Mouse (Mus musculus) c-Kit-positive CD71-positive TER-119-positive erythroid progenitor cells, embryonic 14.5 days (primary cell): ENCODE measurements around the gene Ttll8.

ENCODE experiments used
- DNase-seq: peaks from one replicate; pipeline ENCODE4 v3.0.0-alpha.2; 2013; ENCODE audit warnings: low spot score

The Ttll8 gene

DNA sequence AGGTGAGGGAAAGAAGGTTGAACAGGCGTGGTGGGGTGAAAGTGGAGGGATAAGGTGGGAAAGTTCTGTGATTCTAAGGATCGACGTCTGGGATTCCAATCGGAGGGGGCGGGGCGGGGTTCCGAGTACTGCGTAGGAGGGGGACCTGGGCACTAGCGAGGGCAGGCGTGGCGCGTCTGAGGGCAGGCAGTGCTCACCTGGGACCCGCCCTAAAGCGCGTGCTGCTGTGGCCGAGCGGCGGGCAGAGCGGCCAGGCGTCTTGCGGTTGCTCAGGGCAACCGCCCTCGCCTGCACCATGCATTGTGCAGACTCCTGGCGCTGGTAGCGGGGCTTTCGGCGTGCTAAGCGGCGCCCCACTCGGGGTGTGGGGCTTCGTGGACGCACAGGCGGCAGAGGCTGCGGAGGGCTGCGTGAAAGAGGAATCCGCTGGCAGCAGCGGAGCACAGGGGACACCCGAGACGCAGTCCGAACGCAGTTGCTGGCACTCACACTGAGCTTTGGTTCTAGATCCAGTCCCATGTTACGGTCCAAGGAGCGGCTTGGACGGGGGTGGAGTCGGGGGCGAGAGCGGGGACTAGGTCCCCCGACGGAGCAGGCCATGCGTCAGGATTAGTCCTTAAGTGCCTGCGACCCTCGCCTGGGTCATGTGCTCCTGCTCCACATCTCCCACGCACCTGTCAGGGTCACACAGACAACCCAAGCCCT, at the start of gene Ttll8:
Ttll8 (minus strand) TSS at position 51 of the 705 bp plus-strand sequence.
- no peak for DNase-seq

DNA sequence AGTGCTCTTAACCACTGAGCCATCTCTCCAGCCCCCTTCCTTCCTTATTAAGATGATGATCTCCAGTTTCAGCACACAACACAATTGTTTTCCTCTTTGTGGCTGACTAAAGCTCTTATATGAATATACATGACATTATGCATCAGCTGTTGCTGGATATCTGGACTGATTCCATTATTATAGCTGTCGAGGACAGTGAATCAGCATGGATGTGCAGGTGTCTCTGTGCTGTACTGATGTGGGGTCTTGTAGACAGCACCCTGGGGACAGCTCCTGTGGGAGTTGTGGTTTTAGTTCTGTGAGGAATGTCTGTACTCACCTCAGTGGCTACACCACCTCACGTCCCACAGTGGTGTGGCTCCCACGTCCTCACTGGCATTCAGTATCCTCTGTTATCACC, 47.0 kb upstream of the Ttll8 start:
- DNase-seq: no peak

DNA sequence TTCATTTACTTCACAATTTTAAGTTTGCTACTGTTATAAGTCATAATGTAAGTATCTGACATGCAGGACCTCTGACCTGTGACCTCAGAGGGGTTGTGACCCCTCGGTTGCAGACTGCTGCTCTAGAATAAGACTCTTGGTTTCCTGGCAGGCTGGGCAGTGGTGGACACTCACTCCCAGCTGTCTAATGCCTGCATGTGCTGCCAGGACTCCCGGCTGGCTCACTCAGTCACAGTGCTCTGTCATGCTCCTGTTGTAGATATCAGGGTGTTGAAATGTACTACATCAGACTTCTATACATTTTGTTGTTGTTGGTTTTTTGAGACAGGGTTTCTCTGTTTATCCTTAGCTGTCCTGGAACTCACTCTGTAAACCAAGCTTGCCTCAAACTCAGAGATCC, 46.1 kb upstream of the Ttll8 start:
- DNase-seq: no peak

DNA sequence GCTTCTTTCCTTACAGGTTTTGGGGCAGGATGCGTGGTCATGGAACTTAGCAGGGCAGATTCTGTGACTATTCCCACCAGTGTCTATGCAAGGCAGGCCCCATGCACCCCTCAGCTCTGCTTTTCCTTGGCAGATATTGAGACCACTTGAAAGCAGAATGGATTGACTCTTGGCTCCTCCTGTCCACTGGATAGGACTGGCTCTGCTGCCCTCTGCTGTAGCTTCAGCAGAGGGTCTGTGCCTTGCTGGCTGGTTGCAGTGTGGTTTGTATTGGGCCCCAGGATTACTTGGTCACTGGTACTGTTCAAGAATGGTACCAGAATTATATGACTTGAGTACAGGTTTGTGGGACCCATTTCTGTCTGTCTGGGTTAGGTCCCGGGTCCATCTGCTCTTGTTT, 44.9 kb upstream of the Ttll8 start:
- no peak for DNase-seq

DNA sequence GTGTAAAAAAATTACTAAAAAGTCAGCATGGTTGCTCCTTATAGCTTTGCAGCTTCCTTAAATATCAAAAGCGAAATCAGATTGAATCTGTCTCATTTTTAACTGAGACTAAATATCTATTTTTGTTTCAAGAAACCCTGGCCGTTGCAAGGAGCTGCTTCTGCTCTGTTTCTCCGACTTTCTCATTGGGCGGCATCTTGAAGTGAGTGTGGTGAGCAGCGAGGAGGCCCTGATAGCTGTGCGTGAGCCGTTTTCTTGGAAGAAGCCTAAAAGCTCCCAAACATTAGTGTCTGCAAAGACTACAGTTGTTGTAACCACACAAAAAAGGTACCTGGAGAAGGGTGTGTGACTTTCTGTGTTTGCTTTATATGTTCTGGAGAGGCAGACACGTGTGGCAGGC, 44.4 kb upstream of the Ttll8 start:
- no peak for DNase-seq

DNA sequence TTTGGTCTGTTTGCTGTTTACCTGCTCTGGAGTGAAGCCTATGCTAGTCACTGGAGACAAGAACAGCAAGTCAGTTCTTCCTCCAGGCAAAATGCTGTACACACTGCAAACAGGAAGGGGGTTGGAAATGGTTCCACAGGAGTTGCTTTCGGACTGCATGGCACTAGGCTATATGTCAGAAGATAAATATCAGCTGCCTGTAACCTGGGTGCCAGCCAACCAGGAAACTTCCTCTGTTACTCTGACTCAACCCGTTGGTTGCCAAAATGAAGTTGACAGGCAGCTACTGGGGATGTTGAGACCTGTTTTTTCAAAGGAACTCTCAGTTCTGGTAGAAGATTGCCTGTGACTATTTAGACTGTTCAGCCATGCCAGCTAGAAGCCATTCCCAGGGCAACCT, 35.0 kb upstream of the Ttll8 start:
- no peak for DNase-seq

DNA sequence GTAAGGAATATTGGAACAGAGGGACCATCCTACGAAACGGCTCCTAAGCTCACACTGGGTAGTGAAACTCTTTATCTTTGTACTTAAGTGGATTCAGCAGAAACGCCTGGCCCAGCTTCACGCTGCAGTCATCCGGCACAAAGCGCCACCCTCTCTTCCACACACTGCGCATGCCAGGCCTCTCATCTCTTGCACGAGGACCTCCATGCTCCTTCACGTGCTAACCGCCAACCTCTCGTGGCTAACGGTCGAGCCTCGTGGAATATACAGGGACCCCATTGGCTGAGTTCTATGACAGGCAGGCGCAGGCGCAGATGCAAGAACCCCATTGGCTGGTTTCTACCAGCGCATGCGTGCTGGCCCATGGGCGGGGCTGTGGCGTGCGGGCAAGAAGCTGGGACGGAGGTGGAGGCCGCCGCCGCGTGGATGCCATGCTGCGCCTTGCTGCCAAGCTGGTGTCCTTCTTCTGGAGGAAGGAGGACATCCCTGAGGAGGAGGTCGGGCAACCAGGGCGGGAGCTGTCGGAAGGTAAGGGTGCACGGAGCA, 28.4 kb upstream of the Ttll8 start, which contains the start of gene Mov10l1:
Mov10l1 (plus strand) TSS at position 376 of the 546 bp plus-strand sequence.
- DNase-seq: no peak

DNA sequence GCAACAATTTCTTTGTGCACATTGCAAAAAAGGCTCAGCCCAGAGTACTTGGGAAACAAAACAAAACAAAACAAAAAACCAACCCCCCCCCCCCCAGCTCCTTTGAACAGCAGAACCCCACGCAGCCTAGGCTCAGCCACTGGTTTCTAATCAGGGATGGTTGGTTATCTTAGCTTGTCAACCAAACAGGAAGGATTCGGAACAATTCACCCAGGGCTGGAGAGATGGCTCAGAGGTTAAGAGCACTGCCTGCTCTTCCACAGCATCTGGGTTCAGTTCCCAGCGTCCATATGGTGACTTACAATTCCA, 24.9 kb upstream of the Ttll8 start:
- DNase-seq: no peak

DNA sequence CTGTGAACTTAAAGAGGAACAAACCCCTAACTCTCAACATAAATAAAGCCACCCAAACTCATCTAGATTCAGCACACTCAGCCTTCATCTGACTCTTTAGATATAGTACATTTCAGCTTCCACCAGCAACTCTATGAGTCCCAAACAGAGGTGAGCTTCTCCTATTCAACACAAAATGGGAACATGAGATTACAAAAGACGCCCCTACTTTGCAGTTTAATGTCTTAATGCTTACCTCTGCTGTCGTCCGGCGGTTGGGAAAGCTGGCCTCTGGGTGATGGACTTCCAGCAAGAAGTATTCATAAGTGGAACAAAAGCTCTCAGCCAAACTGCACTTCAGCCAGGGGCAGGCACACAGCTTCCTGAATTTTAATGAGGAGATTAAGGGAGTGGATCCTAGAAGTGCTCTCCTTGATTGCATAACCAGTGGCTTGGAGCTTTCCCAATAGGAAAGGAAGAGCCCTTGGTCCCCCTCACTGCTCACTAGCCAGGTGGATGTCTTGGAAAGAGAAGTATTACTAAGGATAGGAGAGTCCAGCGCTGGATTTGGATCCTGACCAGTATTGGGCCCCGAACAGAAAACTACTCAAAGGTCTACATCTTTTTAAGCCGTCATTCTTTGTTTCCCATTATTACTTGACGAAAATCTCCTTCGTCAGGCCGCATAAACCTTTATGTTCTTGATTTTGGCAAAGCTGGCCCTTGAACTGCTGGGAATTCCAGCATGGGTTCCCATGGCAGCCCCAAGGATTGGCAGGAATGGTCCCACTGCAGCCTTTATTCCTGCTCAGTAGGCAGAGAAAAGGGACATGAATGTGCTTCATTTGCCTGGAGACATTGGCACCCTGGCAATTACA, 24.3 kb upstream of the Ttll8 start, which contains the start of gene Mlc1:
Mlc1 (minus strand) TSS at position 727 of the 857 bp plus-strand sequence.
- no peak for DNase-seq

DNA sequence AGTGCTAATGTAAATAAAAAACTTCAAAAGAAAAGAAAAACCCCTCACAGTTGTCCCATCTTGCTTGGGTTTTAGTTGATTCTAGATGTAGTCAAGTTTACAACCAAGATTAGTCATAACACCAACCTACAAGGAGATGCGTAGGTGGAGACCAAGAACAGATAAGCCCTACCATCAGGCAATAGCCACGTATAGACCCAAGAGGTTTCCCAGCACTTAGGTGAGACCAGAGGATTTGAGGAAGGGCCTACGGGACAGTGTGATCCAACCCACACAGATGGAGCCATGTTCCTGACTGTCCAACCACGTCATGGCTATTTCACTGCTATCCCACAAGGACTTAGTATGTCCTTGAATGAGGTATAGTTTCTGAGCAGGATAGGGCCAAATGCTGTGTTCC, 18.1 kb upstream of the Ttll8 start:
- DNase-seq: no peak

DNA sequence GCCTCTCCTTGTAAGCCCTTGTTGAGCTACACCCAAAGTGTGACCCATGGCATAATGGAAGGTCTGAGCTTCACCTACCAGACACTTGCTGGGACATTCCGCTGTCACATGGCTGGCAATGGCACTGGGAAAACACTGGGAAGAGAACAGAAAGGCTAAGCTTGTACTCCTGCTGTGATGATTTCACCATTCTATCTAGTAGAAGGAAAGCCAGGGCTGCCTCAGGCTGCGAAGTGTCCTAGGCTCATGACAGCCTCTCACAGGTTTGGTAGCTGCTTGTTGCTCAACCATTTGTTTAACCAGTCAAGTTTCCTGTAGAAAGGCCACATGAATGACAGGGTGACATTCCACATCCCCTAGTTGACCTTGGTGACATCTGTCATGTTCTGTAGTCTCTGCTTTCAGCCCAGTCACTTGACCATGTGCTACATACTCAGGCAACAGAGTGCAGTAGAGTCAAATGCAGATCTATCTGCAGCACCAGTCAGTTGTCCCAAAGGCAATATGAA, 9.9 kb upstream of the Ttll8 start:
- DNase-seq: no peak

DNA sequence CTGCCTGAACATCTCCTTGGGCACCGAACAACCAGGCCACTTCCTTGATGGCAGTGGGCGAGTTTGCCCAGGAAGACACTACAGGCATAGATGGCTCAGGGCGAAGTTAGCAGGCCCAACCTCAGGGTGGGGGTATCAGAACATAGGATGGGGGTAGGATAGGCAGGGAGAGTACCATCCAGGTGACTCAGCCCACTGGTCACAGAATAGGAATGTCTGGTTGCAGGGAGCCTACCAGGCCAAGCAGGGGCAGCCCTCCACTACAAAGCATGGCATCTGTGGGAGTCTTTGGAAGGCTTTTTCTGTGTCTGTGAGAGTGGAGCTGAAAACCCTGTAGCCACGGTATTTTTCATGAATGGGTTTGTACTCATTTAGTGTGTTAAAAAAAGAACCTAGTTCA, 3.3 kb upstream of the Ttll8 start:
- DNase-seq: no peak

DNA sequence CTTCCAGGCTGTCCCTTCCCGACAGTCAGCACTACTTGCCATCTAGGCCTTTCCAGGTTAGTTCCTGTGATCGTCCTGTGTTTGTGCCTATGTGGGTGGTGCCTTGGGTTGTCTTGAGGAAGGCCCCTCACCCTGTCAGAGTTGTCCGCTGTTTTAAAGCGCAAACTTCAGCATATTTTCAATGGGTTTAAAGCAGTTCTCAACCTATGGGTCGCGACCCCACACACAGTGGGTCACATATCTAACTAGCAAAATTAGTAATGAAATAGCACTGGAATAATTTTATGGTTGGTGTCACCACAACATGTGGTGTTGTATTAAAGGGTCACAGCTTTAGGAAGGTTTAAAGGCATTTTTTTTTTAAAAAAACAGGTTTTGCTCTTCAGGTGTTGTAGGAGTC, 1.1 kb upstream of the Ttll8 start:
- DNase-seq: no peak

DNA sequence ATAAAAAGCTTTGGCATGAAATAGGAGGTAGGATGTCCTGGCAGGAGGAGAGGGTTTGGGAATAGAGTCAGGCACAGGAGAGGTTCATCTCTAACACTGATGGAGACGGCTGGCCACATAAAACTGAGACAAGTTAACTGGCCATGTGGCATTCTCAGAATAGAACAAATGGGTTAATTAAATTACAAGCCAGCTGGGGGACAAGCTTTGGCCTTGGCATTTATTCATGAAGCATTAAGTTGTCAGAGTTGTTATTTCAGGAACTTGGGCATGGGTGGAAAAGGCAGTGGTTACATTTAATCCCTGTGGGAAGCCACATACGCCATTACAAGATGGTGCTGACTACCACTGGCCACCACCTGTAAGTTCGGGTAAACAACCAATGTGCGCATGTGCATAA, 3.0 kb downstream of the Ttll8 start:
- no peak for DNase-seq

DNA sequence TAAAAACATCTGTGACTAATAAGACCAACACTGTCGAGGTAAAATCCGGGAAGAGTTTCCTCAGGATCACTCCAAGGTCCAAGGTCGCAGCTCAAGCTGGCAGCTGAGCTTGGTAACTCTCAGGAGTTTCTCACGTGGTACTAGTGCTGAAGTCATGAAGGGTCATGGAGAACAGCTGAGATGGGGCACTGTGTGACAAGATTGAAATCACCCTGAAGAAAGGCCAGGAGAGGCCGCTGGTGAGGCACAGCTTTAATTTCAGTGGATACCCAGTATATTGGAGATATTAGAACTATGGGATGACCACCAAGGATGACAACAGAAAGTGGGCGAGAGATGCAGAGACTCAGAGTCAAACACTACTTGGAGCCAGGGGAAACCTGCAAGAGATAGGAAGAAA, 7.4 kb downstream of the Ttll8 start:
- DNase-seq: no peak

DNA sequence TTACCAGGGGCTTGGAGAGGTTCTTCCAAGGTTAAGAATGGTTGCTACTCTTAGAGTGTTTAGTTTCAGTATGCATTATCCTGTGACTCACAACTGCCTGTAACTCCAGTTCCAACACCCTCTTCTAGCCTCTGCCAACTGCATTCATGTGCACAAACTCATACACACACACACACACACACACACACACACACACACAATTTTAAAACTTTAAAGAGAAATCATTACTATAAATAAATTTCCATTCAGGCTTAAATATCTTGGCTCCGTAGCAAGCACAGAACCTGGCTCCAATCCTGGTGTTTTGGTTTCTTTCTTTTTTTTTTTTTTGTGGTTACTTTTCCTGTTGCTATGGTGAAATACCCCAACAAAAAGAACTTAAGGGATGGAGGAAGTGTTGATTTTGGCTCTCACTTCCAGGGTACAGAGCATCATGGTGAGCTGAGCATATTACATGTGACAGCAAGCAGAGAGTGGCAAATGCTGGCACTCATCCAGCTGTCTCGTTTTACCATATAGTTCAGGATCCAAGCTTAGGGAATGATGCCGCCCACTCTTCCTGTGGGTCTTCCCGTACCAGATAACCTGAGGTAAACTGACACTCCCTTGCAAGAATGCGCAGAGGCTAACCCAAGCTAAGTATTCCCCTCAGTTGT, 10.2 kb downstream of the Ttll8 start:
- DNase-seq: no peak

DNA sequence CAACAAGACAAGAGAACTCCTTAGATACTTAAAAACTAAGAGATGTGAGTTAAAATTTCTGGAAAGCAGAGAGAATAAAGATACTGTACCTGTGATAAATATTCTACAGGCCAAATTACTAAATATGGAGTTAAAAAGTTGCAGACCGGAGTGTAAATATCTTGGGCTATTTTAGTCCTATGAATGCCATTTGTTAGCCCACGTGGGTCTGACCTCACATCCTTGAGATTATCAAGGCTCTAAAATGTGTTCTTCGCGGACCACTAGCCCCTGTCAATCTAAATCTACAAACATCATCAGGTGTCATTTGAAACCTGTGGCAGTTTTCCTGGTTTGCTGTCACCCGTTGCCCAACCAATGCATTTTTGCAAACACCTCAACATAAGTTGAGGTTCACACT, 11.4 kb downstream of the Ttll8 start:
- no peak for DNase-seq

DNA sequence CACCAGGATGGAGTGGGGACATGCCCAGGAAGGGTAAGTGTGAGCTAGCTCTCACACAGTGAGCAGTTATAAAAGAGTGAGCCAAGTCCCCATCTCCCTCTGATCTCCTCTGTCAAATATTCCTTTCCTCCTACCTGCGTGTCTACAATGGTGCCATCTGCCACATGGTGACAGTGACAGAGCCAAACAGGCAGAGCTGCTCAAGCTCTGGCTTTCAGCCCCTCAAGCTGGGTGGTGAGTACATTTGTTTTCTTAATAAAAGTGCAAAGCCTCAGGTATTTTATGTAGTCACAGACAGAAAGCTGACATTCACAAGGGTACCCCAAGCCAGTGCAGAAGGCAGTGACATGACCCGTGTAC, 16.9 kb downstream of the Ttll8 start:
- DNase-seq: no peak

DNA sequence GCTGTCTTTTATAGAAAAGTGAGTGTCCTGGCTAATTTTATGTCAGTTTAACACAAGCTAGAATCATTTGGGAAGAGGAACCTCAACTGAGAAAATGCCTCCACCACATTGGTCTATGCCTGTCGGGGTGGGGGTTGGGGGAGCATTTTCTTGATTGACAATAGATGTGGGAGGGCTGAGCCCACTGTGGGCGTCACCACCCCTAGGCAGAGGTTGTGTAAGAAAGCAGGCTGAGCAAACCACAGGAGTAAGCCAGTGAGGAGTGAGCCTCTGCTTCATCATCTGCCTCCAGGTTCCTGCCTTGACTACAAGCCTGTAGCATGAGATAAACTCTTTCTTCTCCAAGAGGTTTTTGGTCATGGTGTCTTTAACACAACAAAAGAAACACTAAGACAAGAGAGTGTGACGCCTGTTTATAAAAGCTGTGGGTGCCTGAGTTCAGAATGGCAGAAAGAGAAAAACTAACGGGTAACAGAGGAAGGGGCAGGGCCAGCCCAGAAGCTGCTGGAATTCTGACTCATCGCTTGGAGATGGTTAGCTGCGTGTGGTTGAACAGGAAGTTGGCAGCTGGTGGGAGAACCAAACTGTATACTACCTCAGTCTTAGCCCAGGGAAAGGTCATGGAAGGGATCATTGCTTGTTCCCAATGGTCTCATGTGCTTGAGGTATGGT, 17.5 kb downstream of the Ttll8 start:
- DNase-seq: no peak

DNA sequence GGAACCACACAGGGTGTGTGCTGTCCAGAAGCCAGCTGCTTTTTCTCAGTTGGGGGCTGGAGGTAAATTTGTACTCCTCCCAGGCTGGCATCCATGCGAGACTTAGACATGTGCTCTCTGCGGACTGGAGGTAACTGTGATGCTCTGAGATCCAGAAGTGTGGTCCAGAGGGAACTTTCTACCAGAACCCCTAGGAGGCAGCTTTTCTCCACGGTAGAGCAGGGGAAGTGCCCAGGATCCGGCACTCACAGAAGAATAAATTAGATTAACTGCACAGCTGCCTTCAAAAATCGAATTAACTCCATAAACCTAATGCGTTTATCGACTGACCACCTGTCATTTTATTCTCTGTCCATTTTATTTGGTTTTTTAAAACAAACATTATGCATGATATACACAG, 20.1 kb downstream of the Ttll8 start:
- DNase-seq: no peak

DNA sequence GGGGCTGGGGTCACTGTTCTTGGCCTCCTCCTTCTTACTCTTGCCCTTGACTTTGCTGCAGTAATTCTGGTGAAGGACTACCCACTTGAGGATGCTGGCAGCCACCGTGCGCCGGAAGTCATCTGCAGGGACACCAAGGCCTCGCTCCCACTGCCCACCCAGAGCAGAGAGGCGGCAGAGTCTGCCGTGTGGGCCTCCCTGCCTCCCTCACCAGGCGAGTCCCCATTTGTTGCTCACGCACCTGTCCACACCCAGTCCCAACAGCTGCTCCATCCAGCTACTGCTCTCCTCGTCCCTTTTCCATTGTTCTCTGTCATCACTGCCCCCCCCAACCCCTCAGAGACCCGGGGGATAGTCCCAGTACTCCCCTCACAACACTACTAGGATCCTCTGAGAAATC, 21.6 kb downstream of the Ttll8 start:
- no peak for DNase-seq

DNA sequence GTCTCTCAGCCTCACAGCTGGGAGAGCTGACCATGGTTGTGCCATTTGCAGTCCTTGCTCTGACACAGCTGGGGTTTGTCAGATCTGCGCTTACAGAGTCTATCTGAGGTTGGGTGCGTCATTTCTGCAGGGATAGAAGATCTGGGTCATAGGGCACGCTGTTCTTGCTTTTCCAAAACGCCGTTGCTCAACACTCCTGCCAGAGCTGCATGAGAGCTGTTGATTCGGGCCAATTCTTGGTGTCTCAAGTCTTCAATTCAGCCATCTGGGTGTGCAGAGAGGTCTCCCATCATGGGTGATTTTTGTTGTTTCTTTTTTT, 32.3 kb downstream of the Ttll8 start:
- DNase-seq: no peak
